Mouse (Mus musculus) cerebellum, adult 9-10 months (tissue): Measurements from ENCODE around the gene Ccdc136.

Experiments used
- DNase-seq: peaks from one replicate; pipeline ENCODE4 v3.0.0; 2022

Gene Ccdc136

GRCm38 (mm10) chr6:29439789-29440188, 43.7 kb downstream of the Ccdc136 start:
- DNase-seq, result no peak

GRCm38 (mm10) chr6:29444773-29445172, 48.7 kb downstream of the Ccdc136 start:
- peak; percentile 17 for DNase-seq

- DNase-seq, result no peak
Observed at GRCm38 (mm10) chr6:29445354-29445753, 49.2 kb downstream of the Ccdc136 start.

- DNase-seq, result no peak
Observed at GRCm38 (mm10) chr6:29449858-29450257, 53.7 kb downstream of the Ccdc136 start.

- DNase-seq, result no peak
Observed at GRCm38 (mm10) chr6:29450667-29451066, 54.6 kb downstream of the Ccdc136 start.

GRCm38 (mm10) chr6:29461502-29461901, 65.4 kb downstream of the Ccdc136 start:
- no peak for DNase-seq

GRCm38 (mm10) chr6:29463388-29463787, 67.3 kb downstream of the Ccdc136 start:
- DNase-seq, result no peak

GRCm38 (mm10) chr6:29467583-29468354, 71.7 kb downstream of the Ccdc136 start, which contains the start of gene Atp6v1f:
Atp6v1f (plus strand) TSS chr6:29467718.
- peak; percentile 94 for DNase-seq

GRCm38 (mm10) chr6:29468851-29469250, 72.7 kb downstream of the Ccdc136 start:
- DNase-seq, result no peak

- DNase-seq, result no peak
Observed at GRCm38 (mm10) chr6:29471137-29471536, 75.0 kb downstream of the Ccdc136 start, which contains the start of gene Atp6v1fnb. Atp6v1fnb (plus strand) TSS chr6:29471437.

- peak; percentile 54 for DNase-seq
Observed at GRCm38 (mm10) chr6:29473941-29474691, 78.0 kb downstream of the Ccdc136 start.

- DNase-seq, result no peak
Observed at GRCm38 (mm10) chr6:29474736-29475135, 78.6 kb downstream of the Ccdc136 start.
